Mouse (Mus musculus) kidney, embryonic 16.5 days (tissue): ENCODE measurements around the gene Rsrc2. TPM values are rescaled to one million over a fixed set of nuclear protein-coding genes. Genes with fewer than 3 reads are reported as not detected.

ENCODE experiments used
- ATAC-seq: fragments of 200-750 bp; cut with Nextera tagmentation; 2 replicates; pipeline ENCODE4 v1.8.0; 2017; ENCODE audit warnings: moderate TSS enrichment; ENCODE audit not compliant: low FRiP score, low TSS enrichment
- H3K27ac ChIP-seq: fragments of 300-500 bp; sonication (generic); 2 replicates; pipeline ENCODE4 v1.5.1; 2014; ENCODE audit warnings: low read length
- H3K27me3 ChIP-seq: fragments of 300-500 bp; sonication (generic); 2 replicates; pipeline ENCODE4 v1.6.1; 2014; ENCODE audit warnings: low read length, control low read depth, mixed read lengths; ENCODE audit not compliant: insufficient read depth
- H3K36me3 ChIP-seq: fragments of 300-500 bp; sonication (generic); 2 replicates; pipeline ENCODE4 v1.6.1; 2014; ENCODE audit warnings: low read length, control low read depth, mixed read lengths; ENCODE audit not compliant: insufficient read depth
- H3K4me1 ChIP-seq: fragments of 300-500 bp; sonication (generic); 2 replicates; pipeline ENCODE4 v1.6.1; 2014; ENCODE audit warnings: low read length, control low read depth, mixed read lengths; ENCODE audit not compliant: insufficient read depth
- H3K4me2 ChIP-seq: fragments of 300-500 bp; sonication (generic); replicated peaks from 2 replicates; pipeline ENCODE4 v1.6.1; 2014; ENCODE audit warnings: low read depth, low read length
- H3K4me3 ChIP-seq: fragments of 300-500 bp; sonication (generic); 2 replicates; pipeline ENCODE4 v1.5.1; 2014; ENCODE audit warnings: mild to moderate bottlenecking, low read length
- H3K9ac ChIP-seq: fragments of 300-500 bp; sonication (generic); replicated peaks from 2 replicates; pipeline ENCODE4 v1.6.1; 2014; ENCODE audit warnings: low read length
- H3K9me3 ChIP-seq: fragments of 300-500 bp; sonication (generic); 2 replicates; pipeline ENCODE4 v1.6.1; 2016; ENCODE audit warnings: low read length, control low read depth
- WGBS: fragments of 180-500 bp; shearing (Covaris S2); extraction: QIAGEN DNeasy Blood & Tissue Kit; methylation state at CpG from one replicate; pipeline ENCODE4 v1.1.7; 2014; 5-methylcytosine and 5-hydroxymethylcytosine counted together
- polyA plus RNA-seq: library from polyadenylated mRNA; unstranded; fragments of >200 nt; fragmentation: Nextera tagmentation; extraction: Ambion mirVana; gene quantifications from 2 replicates; pipeline ENCODE4 v1.2.1, GENCODE M21; 2015

Rsrc2 gene
- polyA plus RNA-seq, 1 experiment from 2014 or later: 105 TPM

- no peak overlapping the region for H3K9ac ChIP-seq
These were observed 69.5 kb downstream of the Rsrc2 start for GRCm38 (mm10) chr5:123679546-123680263.

GRCm38 (mm10) chr5:123679106-123679505 is 70.1 kb downstream of the Rsrc2 start:
- H3K4me1 ChIP-seq: peaks cover 21% of the 10 kb centered on the region
- no peak overlapping the region for H3K4me2 ChIP-seq
- ATAC-seq: no peak
- no peaks in the 10 kb centered on the region for H3K9me3 ChIP-seq
- no peaks in the 10 kb centered on the region for H3K36me3 ChIP-seq
- 68% methylated on average over 3 of the region's 3 CpGs for WGBS
- H3K27me3 ChIP-seq: no peaks in the 10 kb centered on the region
- H3K27ac ChIP-seq: no peak overlapping the region
- no peak overlapping the region for H3K4me3 ChIP-seq
- no peak overlapping the region for H3K9ac ChIP-seq

More at GRCm38 (mm10) chr5:123679546-123680263, 69.5 kb downstream of the Rsrc2 start:
- peaks cover 22% of the 10 kb centered on the region for H3K4me1 ChIP-seq
- H3K4me2 ChIP-seq: no peak overlapping the region
- 44% methylated on average over 5 of the region's 5 CpGs for WGBS
- no peaks in the 10 kb centered on the region for H3K36me3 ChIP-seq
- H3K27ac ChIP-seq: no peak overlapping the region; the same call in 1 of the 2 replicates
- H3K4me3 ChIP-seq: no peak overlapping the region
- H3K9me3 ChIP-seq: no peaks in the 10 kb centered on the region
- ATAC-seq: no peak
- no peaks in the 10 kb centered on the region for H3K27me3 ChIP-seq

Other genes starting within 250 kb of the Rsrc2 start
- 0.21 and 0.89 TPM in 2 replicates for gene B3gnt4, start 239.0 kb downstream of the Rsrc2 start, polyA plus RNA-seq
- 122 and 125 TPM in 2 replicates for gene Diablo, start 225.2 kb downstream of the Rsrc2 start, polyA plus RNA-seq
- 0.61 and 1.3 TPM in 2 replicates for gene Gm49027, start 223.9 kb downstream of the Rsrc2 start, polyA plus RNA-seq
- gene Vps33a, start 176.4 kb downstream of the Rsrc2 start, polyA plus RNA-seq: 30.2 and 33.1 TPM in 2 replicates
- gene Clip1, start 64.8 kb downstream of the Rsrc2 start, polyA plus RNA-seq: 30.1 and 30.5 TPM in 2 replicates
- gene Zcchc8, start 28.3 kb downstream of the Rsrc2 start, polyA plus RNA-seq: 69.3 and 78.6 TPM in 2 replicates
- gene Kntc1, start 302 bp upstream of the Rsrc2 start, polyA plus RNA-seq: 26.4 and 34.9 TPM in 2 replicates
- gene Hcar2, start 116.1 kb upstream of the Rsrc2 start, polyA plus RNA-seq: not detected in 2 replicates
- 3.0 and 3.2 TPM in 2 replicates for gene Hcar1, start 130.6 kb upstream of the Rsrc2 start, polyA plus RNA-seq
- gene Denr, start 157.8 kb upstream of the Rsrc2 start, polyA plus RNA-seq: 107 and 124 TPM in 2 replicates
- gene Gm43518, start 178.0 kb upstream of the Rsrc2 start, polyA plus RNA-seq: 3.3 and 4.0 TPM in 2 replicates
- gene Ccdc62, start 181.3 kb upstream of the Rsrc2 start, polyA plus RNA-seq: 6.3 and 6.8 TPM in 2 replicates
- gene Hip1r, start 224.2 kb upstream of the Rsrc2 start, polyA plus RNA-seq: 23.1 and 25.6 TPM in 2 replicates